Mouse (Mus musculus): ENCODE data around the gene Bmp2k. TPM values are rescaled to one million over a fixed set of nuclear protein-coding genes. Genes with fewer than 3 reads are reported as not detected.
A peak's percentile ranks its signal among the peaks of the same experiment; 100 is the strongest.

The Bmp2k gene
- polyA plus RNA-seq, 1 experiment from 2014 or later = 6.6 TPM

DNA sequence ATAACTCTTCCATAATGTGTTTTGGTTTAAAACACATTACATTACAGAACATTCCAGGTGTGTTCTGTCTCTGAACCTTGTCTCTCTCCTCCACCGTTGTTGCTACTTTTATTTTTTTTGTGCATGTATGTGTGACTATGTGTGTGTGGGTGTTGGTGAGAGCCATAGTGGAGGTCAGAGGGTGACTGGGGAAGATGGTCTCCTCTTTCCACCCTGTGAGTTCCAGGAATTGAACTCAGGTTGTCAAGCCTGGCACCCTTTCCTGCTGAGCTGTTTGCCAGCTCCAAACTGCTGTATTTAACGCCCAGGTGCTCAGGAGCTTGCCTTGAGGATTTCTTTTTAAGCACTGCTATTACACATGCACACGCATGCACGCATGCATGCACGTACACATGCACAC, 78.7 kb downstream of the Bmp2k start:
- ATAC-seq (replicated peaks; ENCODE audit: extremely low read depth, insufficient read depth, low FRiP score) = no peak
- Histone ChIP-seq H3K4me1 (ENCODE audit: control insufficient read depth, insufficient read depth, low read length) (peaks cover 3% of the 10 kb centered on the region; the same call in 1 of the 2 replicates), H3K4me2 (ENCODE audit: low read depth, low read length) (no peak overlapping the region), H3K9me3 (replicated peaks; ENCODE audit: control insufficient read depth, low read length) (no peaks in the 10 kb centered on the region), H3K4me3 (ENCODE audit: low read length) (no peak overlapping the region), H3K27ac (ENCODE audit: low read length) (no peak overlapping the region), H3K27me3 (ENCODE audit: control insufficient read depth, insufficient read depth, low read length) (no peaks in the 10 kb centered on the region), H3K36me3 (ENCODE audit: control insufficient read depth, insufficient read depth) (no peaks in the 10 kb centered on the region; the same call in 1 of the 2 replicates), H3K9ac (ENCODE audit: low read length) (no peak overlapping the region)
- 94% methylated on average over 5 of the region's 5 CpGs for WGBS

DNA sequence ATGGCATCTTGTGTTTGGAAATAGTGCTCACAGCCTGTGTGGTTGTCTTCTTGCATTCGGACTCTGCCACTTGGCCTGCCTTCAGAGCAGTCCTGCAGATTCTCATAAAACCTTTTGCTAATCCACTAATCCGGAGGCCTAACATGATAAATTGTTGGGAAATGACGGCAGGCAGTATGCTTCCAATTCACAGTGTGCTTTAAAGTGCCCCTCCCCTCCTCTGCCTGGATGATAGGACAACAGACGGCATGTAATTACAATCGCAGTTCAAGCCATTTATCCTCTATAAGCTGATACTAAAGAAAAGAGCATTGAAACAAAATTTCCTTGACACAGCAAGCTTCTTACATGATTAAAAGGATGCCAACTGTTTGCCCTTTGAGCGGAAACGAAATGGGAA, 80.2 kb downstream of the Bmp2k start:
- Histone ChIP-seq H3K9me3 (replicated peaks; ENCODE audit: control insufficient read depth, low read length) (no peaks in the 10 kb centered on the region), H3K27me3 (ENCODE audit: control insufficient read depth, insufficient read depth, low read length) (no peaks in the 10 kb centered on the region), H3K36me3 (ENCODE audit: control insufficient read depth, insufficient read depth) (no peaks in the 10 kb centered on the region; the same call in 1 of the 2 replicates), H3K9ac (ENCODE audit: low read length) (no peak overlapping the region), H3K27ac (ENCODE audit: low read length) (no peak overlapping the region), H3K4me2 (ENCODE audit: low read depth, low read length) (no peak overlapping the region), H3K4me3 (ENCODE audit: low read length) (no peak overlapping the region), H3K4me1 (ENCODE audit: control insufficient read depth, insufficient read depth, low read length) (peaks cover 3% of the 10 kb centered on the region; the same call in 1 of the 2 replicates)
- no peak for ATAC-seq (replicated peaks; ENCODE audit: extremely low read depth, insufficient read depth, low FRiP score)
- WGBS = 79% methylated on average over 7 of the region's 7 CpGs

DNA sequence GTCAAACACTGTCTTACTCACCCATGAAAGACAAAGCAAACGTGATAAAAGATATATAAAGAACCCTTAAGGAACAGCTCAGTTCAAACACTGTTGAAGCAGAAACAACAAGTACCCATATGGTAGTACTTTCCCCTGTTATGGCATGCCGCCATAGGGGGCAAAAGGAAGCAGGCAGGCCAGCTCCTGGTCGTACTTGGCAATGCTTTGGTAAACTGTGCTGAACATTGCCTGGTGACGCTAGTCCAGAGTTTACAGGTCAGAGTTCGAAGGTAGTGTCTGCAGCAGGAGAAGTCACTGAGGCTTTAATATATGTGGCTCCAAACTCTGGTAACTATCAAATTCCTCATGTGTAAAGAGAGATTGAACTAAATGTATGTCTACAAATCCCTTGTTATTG, 81.2 kb downstream of the Bmp2k start:
- H3K4me2 ChIP-seq (ENCODE audit: low read depth, low read length) = no peak overlapping the region
- WGBS = 73% methylated on average over 5 of the region's 5 CpGs
- H3K4me3 ChIP-seq (ENCODE audit: low read length) = no peak overlapping the region
- H3K36me3 ChIP-seq (ENCODE audit: control insufficient read depth, insufficient read depth) = no peaks in the 10 kb centered on the region
- ATAC-seq (replicated peaks; ENCODE audit: extremely low read depth, insufficient read depth, low FRiP score) = no peak
- no peaks in the 10 kb centered on the region for H3K9me3 ChIP-seq (replicated peaks; ENCODE audit: control insufficient read depth, low read length)
- H3K27me3 ChIP-seq (ENCODE audit: control insufficient read depth, insufficient read depth, low read length) = no peaks in the 10 kb centered on the region
- H3K9ac ChIP-seq (ENCODE audit: low read length) = no peak overlapping the region
- no peak overlapping the region for H3K27ac ChIP-seq (ENCODE audit: low read length)
- peaks cover 3% of the 10 kb centered on the region; the same call in 1 of the 2 replicates for H3K4me1 ChIP-seq (ENCODE audit: control insufficient read depth, insufficient read depth, low read length)

DNA sequence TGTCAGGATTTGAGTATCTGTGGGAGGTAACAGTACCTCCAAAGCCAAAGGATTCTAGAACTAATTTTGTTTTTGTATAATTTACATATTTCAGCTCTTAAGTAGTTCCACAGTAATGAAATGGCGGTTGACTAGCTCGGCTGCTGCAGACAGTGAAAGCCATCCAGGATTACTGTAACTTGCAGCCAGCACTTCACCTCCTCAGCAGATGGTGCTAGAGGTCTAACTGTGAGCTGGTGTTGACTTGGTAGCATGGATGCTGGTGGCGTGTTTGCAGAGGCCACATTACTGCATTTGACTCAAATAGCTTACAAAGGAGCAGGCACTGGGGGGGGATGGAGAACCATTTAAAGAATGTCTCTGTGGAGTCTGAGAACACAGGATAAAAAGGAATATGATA, 84.0 kb downstream of the Bmp2k start:
- Histone ChIP-seq H3K9me3 (replicated peaks; ENCODE audit: control insufficient read depth, low read length) (no peaks in the 10 kb centered on the region), H3K4me2 (ENCODE audit: low read depth, low read length) (no peak overlapping the region), H3K9ac (ENCODE audit: low read length) (no peak overlapping the region), H3K36me3 (ENCODE audit: control insufficient read depth, insufficient read depth) (no peaks in the 10 kb centered on the region), H3K27ac (ENCODE audit: low read length) (no peak overlapping the region), H3K27me3 (ENCODE audit: control insufficient read depth, insufficient read depth, low read length) (no peaks in the 10 kb centered on the region), H3K4me1 (ENCODE audit: control insufficient read depth, insufficient read depth, low read length) (peaks cover 3% of the 10 kb centered on the region; the same call in 1 of the 2 replicates), H3K4me3 (ENCODE audit: low read length) (no peak overlapping the region)
- ATAC-seq (replicated peaks; ENCODE audit: extremely low read depth, insufficient read depth, low FRiP score) = no peak
- WGBS = 56% methylated on average over 3 of the region's 3 CpGs

DNA sequence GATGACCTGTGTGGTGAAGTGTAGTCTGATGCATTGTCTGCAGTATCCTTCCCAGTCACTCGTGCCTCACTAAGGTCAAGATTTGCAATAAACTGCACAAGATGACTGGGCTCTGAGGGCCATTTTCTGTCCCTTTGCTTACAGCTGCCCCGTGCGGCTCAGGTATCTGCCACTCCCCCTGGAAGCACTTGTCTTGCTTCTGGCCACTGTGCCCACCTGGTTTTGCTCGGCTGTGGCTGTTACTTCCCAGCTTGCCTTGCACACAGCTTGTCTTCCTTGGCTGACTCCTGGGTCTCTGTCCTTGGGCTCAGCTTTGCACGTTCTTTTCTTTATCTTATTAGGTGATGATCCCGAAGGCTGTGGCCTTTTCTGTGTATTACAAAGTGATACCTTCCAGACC, 86.2 kb downstream of the Bmp2k start:
- Histone ChIP-seq H3K36me3 (ENCODE audit: control insufficient read depth, insufficient read depth) (peaks cover 6% of the 10 kb centered on the region), H3K4me2 (ENCODE audit: low read depth, low read length) (no peak overlapping the region), H3K27ac (ENCODE audit: low read length) (no peak overlapping the region), H3K4me1 (ENCODE audit: control insufficient read depth, insufficient read depth, low read length) (peaks cover 3% of the 10 kb centered on the region; the same call in 1 of the 2 replicates), H3K9me3 (replicated peaks; ENCODE audit: control insufficient read depth, low read length) (no peaks in the 10 kb centered on the region), H3K4me3 (ENCODE audit: low read length) (no peak overlapping the region), H3K27me3 (ENCODE audit: control insufficient read depth, insufficient read depth, low read length) (no peaks in the 10 kb centered on the region), H3K9ac (ENCODE audit: low read length) (no peak overlapping the region)
- WGBS = 70% methylated on average over 6 of the region's 6 CpGs
- no peak for ATAC-seq (replicated peaks; ENCODE audit: extremely low read depth, insufficient read depth, low FRiP score)

DNA sequence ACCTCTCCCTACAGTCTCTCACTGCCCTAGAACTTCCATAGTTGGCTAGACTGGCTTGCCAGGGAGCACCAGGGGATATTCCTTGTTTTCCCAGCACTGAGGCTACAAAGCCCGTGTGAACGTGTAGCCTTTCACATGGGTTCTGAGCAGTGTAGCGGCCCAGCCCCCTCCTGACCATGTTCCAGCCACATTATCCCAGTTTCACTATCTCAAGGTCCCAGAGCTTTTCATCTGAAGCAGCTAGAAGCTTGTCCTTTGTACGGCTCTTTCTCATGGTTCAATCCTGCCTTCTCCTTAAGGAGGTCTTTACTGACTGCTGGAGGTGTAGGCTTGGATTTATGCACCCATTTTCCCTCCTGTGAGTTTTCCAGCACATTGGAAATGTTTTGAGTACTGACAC, 87.1 kb downstream of the Bmp2k start:
- no peak overlapping the region for H3K27ac ChIP-seq (ENCODE audit: low read length)
- H3K4me1 ChIP-seq (ENCODE audit: control insufficient read depth, insufficient read depth, low read length) = peaks cover 3% of the 10 kb centered on the region; the same call in 1 of the 2 replicates
- WGBS = 81% methylated on average over 4 of the region's 4 CpGs
- H3K4me3 ChIP-seq (ENCODE audit: low read length) = no peak overlapping the region
- H3K4me2 ChIP-seq (ENCODE audit: low read depth, low read length) = no peak overlapping the region
- no peaks in the 10 kb centered on the region for H3K27me3 ChIP-seq (ENCODE audit: control insufficient read depth, insufficient read depth, low read length)
- peaks cover 6% of the 10 kb centered on the region for H3K36me3 ChIP-seq (ENCODE audit: control insufficient read depth, insufficient read depth)
- no peaks in the 10 kb centered on the region for H3K9me3 ChIP-seq (replicated peaks; ENCODE audit: control insufficient read depth, low read length)
- no peak overlapping the region for H3K9ac ChIP-seq (ENCODE audit: low read length)
- no peak for ATAC-seq (replicated peaks; ENCODE audit: extremely low read depth, insufficient read depth, low FRiP score)

DNA sequence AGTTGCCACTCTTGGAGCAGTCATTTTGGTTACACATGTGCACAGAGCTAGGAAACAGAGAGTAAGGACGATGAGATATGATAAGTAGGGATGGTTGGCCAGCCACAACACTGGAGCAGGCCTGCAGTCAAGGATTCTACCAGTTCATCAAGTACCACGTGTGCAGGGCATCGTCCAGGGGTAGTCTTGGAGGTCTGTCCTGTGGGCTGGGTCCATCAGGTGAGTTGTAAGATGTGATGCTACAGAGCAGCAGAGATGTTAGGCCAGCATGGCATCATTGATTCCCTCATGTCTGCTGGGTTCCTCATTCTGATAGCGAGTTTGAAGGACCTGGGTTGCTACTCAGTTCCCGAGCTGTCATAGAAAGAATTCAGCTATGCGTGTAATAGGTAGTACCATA, 87.6 kb downstream of the Bmp2k start:
- 91% methylated on average over 6 of the region's 6 CpGs for WGBS
- no peak overlapping the region for H3K4me3 ChIP-seq (ENCODE audit: low read length)
- ATAC-seq (replicated peaks; ENCODE audit: extremely low read depth, insufficient read depth, low FRiP score) = no peak

DNA sequence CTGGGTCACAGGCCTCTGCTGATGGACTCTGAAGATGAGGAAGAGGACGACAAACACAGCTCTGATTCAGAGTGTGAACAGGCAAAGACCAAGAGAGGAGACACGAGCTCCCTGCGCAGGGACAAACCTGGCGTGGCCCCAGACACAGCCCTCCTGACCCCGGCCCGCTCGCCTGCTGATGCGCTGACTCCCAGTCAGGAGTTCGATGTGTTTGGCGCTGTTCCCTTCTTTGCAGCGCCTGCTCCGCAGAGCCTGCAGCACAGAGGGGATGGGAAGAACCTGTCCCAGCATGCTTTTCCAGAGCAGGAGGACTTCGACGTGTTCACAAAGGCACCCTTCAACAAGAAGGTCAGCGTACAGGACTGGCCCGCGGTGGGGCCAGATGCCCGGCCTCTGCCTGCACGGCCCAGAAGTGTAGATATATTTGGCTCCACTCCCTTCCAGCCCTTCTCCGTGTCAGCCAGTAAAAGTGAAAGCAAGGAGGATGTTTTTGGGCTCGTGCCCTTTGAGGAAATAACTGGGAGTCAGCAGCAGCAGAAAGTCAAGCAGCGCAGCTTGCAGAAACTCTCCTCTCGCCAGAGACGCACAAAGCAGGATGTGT, 89.6 kb downstream of the Bmp2k start:
- Histone ChIP-seq H3K9me3 (replicated peaks; ENCODE audit: control insufficient read depth, low read length) (no peaks in the 10 kb centered on the region), H3K36me3 (ENCODE audit: control insufficient read depth, insufficient read depth) (peaks cover 6% of the 10 kb centered on the region), H3K4me3 (ENCODE audit: low read length) (peak overlapping the region; percentile 23; the same call in 1 of the 2 replicates), H3K4me1 (ENCODE audit: control insufficient read depth, insufficient read depth, low read length) (no peaks in the 10 kb centered on the region), H3K27ac (ENCODE audit: low read length) (peak overlapping the region; percentile 31), H3K9ac (ENCODE audit: low read length) (peak overlapping the region; percentile 46; the same call in 1 of the 2 replicates), H3K4me2 (ENCODE audit: low read depth, low read length) (peak overlapping the region; percentile 45), H3K27me3 (ENCODE audit: control insufficient read depth, insufficient read depth, low read length) (no peaks in the 10 kb centered on the region)
- peak; percentile 76; the same call in 1 of the 2 replicates for ATAC-seq (replicated peaks; ENCODE audit: extremely low read depth, insufficient read depth, low FRiP score)
- WGBS = 63% methylated on average over 24 of the region's 24 CpGs

More for the DNA sequence above, 87.6 kb downstream of the Bmp2k start:
- Histone ChIP-seq H3K4me1 (ENCODE audit: control insufficient read depth, insufficient read depth, low read length) (no peaks in the 10 kb centered on the region), H3K9me3 (replicated peaks; ENCODE audit: control insufficient read depth, low read length) (no peaks in the 10 kb centered on the region), H3K27ac (ENCODE audit: low read length) (no peak overlapping the region), H3K27me3 (ENCODE audit: control insufficient read depth, insufficient read depth, low read length) (no peaks in the 10 kb centered on the region), H3K4me2 (ENCODE audit: low read depth, low read length) (no peak overlapping the region), H3K36me3 (ENCODE audit: control insufficient read depth, insufficient read depth) (peaks cover 6% of the 10 kb centered on the region), H3K9ac (ENCODE audit: low read length) (no peak overlapping the region)

DNA sequence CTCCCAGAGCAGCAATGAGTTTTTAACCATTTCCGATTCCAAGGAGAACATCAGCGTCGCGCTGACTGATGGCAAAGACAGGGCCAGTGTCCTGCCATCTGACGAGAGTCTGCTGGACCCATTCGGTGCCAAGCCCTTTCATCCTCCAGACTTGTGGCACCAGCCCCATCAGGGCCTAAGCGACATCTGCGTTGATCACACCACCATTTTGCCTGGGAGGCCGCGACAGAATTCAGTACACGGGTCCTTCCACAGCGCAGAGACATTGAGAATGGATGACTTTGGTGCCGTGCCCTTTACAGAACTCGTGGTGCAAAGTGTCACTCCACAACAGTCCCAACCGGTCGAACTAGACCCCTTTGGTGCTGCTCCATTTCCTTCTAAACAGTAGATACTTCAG, 90.3 kb downstream of the Bmp2k start:
- no peak overlapping the region for H3K27ac ChIP-seq (ENCODE audit: low read length)
- peak overlapping the region; percentile 45 for H3K4me2 ChIP-seq (ENCODE audit: low read depth, low read length)
- H3K4me3 ChIP-seq (ENCODE audit: low read length) = no peak overlapping the region
- no peaks in the 10 kb centered on the region for H3K4me1 ChIP-seq (ENCODE audit: control insufficient read depth, insufficient read depth, low read length)
- WGBS = 91% methylated on average over 16 of the region's 16 CpGs
- H3K36me3 ChIP-seq (ENCODE audit: control insufficient read depth, insufficient read depth) = peaks cover 6% of the 10 kb centered on the region
- no peaks in the 10 kb centered on the region for H3K27me3 ChIP-seq (ENCODE audit: control insufficient read depth, insufficient read depth, low read length)
- H3K9ac ChIP-seq (ENCODE audit: low read length) = no peak overlapping the region
- H3K9me3 ChIP-seq (replicated peaks; ENCODE audit: control insufficient read depth, low read length) = no peaks in the 10 kb centered on the region
- no peak for ATAC-seq (replicated peaks; ENCODE audit: extremely low read depth, insufficient read depth, low FRiP score)

All from heart, embryonic 16.5 days (tissue).